Mouse (Mus musculus): ENCODE measurements around the gene Tstd2. TPM values are rescaled to one million over a fixed set of nuclear protein-coding genes. Genes with fewer than 3 reads are reported as not detected.

The Tstd2 gene
- polyA plus RNA-seq, 1 experiment = 13.2 TPM

DNA sequence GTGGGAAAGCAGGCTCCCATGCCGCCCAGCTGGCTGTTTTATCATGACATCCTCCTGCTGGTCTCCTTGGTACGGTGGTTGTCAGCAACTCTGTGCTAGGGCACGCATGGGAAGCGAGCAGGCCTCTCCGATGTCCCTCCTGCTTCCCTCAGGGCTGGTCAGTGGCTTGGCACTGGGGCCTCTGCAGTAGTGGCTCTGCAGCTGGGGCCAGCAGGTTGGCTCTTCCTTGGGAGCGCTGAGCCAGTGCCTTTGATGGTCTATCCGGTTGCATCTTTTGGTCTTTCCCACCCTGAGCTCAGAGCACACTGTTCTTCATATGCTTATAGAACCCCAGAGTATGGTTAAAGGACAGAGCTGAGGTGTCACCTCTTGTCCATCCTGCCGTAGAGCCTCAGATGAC, 28.4 kb downstream of the Tstd2 start:
- H3K4me1 ChIP-seq (ENCODE audit: control insufficient read depth, insufficient read depth, low read length) = no peaks in the 10 kb centered on the region
- no peak for DNase-seq
- TF ChIP-seq POLR2A (IDR thresholded peaks at IDR 0.05; ENCODE audit: borderline replicate concordance, extremely low read depth, low read depth, low read length) (no peak), CTCF (IDR thresholded peaks at IDR 0.05; ENCODE audit: insufficient read depth, low read length) (no peak)
- H3K4me3 ChIP-seq (replicated peaks; ENCODE audit: extremely low read depth, low read depth, low read length) = no peak overlapping the region
- WGBS = 87% methylated on average over 8 of the region's 8 CpGs

GRCm38 (mm10) chr4:46102078-46102769, 36.3 kb downstream of the Tstd2 start:
- no peak for DNase-seq
- no peaks in the 10 kb centered on the region for H3K4me1 ChIP-seq (ENCODE audit: control insufficient read depth, insufficient read depth, low read length)
- 88% methylated on average over 10 of the region's 10 CpGs for WGBS
- H3K4me3 ChIP-seq (replicated peaks; ENCODE audit: extremely low read depth, low read depth, low read length) = no peak overlapping the region
- TF ChIP-seq POLR2A (IDR thresholded peaks at IDR 0.05; ENCODE audit: borderline replicate concordance, extremely low read depth, low read depth, low read length) = no peak
- no peak for TF ChIP-seq CTCF (IDR thresholded peaks at IDR 0.05; ENCODE audit: insufficient read depth, low read length)

DNA sequence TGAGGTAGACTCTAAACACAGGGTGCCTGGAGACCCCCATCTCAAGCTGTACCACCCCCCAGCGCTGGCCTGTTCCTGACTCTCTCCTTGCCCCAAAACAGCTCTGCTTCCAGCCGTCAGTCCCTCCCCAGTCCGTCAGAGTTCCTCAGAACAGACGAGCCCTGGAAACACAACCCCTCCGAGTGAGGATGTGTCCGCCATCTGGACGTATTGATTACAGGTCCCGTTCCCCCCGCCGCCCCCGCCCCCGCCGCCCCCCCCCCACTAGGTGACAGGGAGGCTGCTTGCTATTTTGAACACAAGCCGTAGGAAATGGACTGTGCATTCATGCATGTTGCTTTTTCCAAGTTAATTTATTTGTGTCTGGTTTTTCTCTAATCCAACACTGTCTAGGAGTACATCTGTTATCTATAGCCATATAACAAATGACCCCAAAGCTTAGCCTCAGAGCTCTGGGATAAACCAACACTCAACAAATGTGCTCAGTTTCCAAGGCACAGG, 37.2 kb downstream of the Tstd2 start:
- 29% methylated on average over 14 of the region's 14 CpGs for WGBS
- no peak for DNase-seq
- Histone ChIP-seq H3K4me3 (replicated peaks; ENCODE audit: extremely low read depth, low read depth, low read length) (no peak overlapping the region), H3K4me1 (ENCODE audit: control insufficient read depth, insufficient read depth, low read length) (no peaks in the 10 kb centered on the region)
- no peak for TF ChIP-seq CTCF (IDR thresholded peaks at IDR 0.05; ENCODE audit: insufficient read depth, low read length)
- no peak for TF ChIP-seq POLR2A (IDR thresholded peaks at IDR 0.05; ENCODE audit: borderline replicate concordance, extremely low read depth, low read depth, low read length)

DNA sequence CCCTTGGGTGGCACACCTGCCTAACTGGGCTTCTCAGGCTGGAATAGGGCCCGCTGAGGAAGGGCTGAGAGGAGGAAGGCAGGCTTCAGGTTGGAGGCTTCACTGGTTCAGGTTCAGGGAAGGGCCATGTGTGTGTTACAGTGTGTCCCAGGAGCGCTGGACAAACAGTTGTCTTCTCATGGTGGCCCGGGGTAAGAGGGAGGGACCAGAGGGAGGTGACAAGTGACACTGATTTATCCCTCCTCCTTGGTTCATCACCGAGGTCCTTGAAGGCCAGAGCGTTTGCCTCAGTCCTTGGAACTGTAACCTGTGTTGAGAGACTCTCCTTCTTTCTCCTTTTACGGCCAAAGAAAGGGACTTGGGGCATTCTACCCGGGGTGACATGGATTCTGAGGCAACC, 38.0 kb downstream of the Tstd2 start:
- DNase-seq = no peak
- Histone ChIP-seq H3K4me1 (ENCODE audit: control insufficient read depth, insufficient read depth, low read length) (no peaks in the 10 kb centered on the region), H3K4me3 (replicated peaks; ENCODE audit: extremely low read depth, low read depth, low read length) (no peak overlapping the region)
- TF ChIP-seq POLR2A (IDR thresholded peaks at IDR 0.05; ENCODE audit: borderline replicate concordance, extremely low read depth, low read depth, low read length) (no peak), CTCF (IDR thresholded peaks at IDR 0.05; ENCODE audit: insufficient read depth, low read length) (no peak)
- WGBS = 41% methylated on average over 7 of the region's 7 CpGs

- 75% methylated on average over 9 of the region's 9 CpGs for WGBS
- H3K4me1 ChIP-seq (ENCODE audit: control insufficient read depth, insufficient read depth, low read length) = no peaks in the 10 kb centered on the region
- DNase-seq = no peak
- TF ChIP-seq CTCF (IDR thresholded peaks at IDR 0.05; ENCODE audit: insufficient read depth, low read length) (no peak), POLR2A (IDR thresholded peaks at IDR 0.05; ENCODE audit: borderline replicate concordance, extremely low read depth, low read depth, low read length) (no peak)
- H3K4me3 ChIP-seq (replicated peaks; ENCODE audit: extremely low read depth, low read depth, low read length) = no peak overlapping the region
These were observed 39.4 kb downstream of the Tstd2 start for GRCm38 (mm10) chr4:46099132-46099531.

- no peak for DNase-seq
- H3K4me3 ChIP-seq (replicated peaks; ENCODE audit: extremely low read depth, low read depth, low read length) = no peak overlapping the region
These were observed 40.9 kb downstream of the Tstd2 start for GRCm38 (mm10) chr4:46097591-46097990.

GRCm38 (mm10) chr4:46096546-46096945, 41.9 kb downstream of the Tstd2 start:
- no peak for DNase-seq
- Histone ChIP-seq H3K4me3 (replicated peaks; ENCODE audit: extremely low read depth, low read depth, low read length) (no peak overlapping the region), H3K4me1 (ENCODE audit: control insufficient read depth, insufficient read depth, low read length) (no peaks in the 10 kb centered on the region)
- no peak for TF ChIP-seq POLR2A (IDR thresholded peaks at IDR 0.05; ENCODE audit: borderline replicate concordance, extremely low read depth, low read depth, low read length)
- TF ChIP-seq CTCF (IDR thresholded peaks at IDR 0.05; ENCODE audit: insufficient read depth, low read length) = no peak
- WGBS = 83% methylated on average over 7 of the region's 7 CpGs

More at GRCm38 (mm10) chr4:46097591-46097990, 40.9 kb downstream of the Tstd2 start:
- no peak for TF ChIP-seq CTCF (IDR thresholded peaks at IDR 0.05; ENCODE audit: insufficient read depth, low read length)
- no peak for TF ChIP-seq POLR2A (IDR thresholded peaks at IDR 0.05; ENCODE audit: borderline replicate concordance, extremely low read depth, low read depth, low read length)
- H3K4me1 ChIP-seq (ENCODE audit: control insufficient read depth, insufficient read depth, low read length) = no peaks in the 10 kb centered on the region
- WGBS = 74% methylated on average over 2 of the region's 2 CpGs

- TF ChIP-seq POLR2A (IDR thresholded peaks at IDR 0.05; ENCODE audit: borderline replicate concordance, extremely low read depth, low read depth, low read length) = no peak
- no peak for TF ChIP-seq CTCF (IDR thresholded peaks at IDR 0.05; ENCODE audit: insufficient read depth, low read length)
- WGBS = 95% methylated on average over 3 of the region's 3 CpGs
- Histone ChIP-seq H3K4me1 (ENCODE audit: control insufficient read depth, insufficient read depth, low read length) (no peaks in the 10 kb centered on the region), H3K4me3 (replicated peaks; ENCODE audit: extremely low read depth, low read depth, low read length) (no peak overlapping the region)
- DNase-seq = no peak
These were observed 42.7 kb downstream of the Tstd2 start for GRCm38 (mm10) chr4:46095826-46096159.

DNA sequence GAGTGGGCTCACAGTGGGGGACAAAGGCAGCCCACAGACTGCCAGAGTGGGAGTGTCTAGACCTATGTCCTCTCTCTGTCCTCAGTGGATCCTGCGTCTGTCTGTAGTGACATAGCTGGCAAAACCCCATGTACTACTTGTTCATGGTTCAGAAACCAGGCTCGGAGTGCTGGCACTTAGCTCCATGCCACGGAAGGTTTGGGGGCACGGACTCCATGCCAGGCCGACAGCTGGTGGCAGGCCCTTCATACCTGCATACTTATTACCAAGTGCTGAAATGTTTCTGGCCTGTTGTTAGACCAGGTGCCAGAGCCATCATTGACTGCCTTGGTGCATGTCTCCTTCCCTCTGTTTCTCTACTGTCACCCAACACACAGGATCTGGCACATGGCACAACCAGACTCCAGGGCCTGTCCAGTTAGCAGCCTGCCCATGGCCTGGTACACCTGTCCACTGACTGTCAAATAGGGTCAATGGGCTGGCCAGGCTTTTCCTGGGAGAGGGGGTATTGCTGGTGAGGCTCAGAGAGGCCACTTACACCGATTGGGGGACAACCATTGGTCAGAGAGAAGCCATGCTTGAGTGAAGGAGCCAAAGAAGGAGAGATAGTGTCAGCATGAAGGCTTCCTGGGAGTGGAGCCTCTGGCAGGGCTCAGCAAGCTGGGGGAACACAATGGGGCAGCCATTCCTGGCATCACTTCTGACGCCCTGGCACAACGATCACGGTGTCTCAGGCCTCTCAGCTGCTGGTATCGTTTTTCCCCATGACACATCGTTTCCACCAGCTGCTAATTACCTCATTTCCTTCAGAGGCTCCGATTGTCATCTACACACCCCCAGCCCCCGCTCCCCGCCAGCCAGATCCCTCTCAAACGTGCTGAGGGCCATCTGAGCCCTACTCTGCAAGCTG, 43.3 kb downstream of the Tstd2 start:
- H3K4me1 ChIP-seq (ENCODE audit: control insufficient read depth, insufficient read depth, low read length) = no peaks in the 10 kb centered on the region
- DNase-seq = no peak
- no peak overlapping the region for H3K4me3 ChIP-seq (replicated peaks; ENCODE audit: extremely low read depth, low read depth, low read length)
- 51% methylated on average over 15 of the region's 15 CpGs for WGBS
- no peak for TF ChIP-seq CTCF (IDR thresholded peaks at IDR 0.05; ENCODE audit: insufficient read depth, low read length)
- no peak for TF ChIP-seq POLR2A (IDR thresholded peaks at IDR 0.05; ENCODE audit: borderline replicate concordance, extremely low read depth, low read depth, low read length)
